Mouse (Mus musculus): ENCODE data around the gene Hpse2.
"Not testable (repeated sequence)": the region's sequence is repeated elsewhere in the genome, so short reads cannot be mapped to it uniquely, and the experiment has no call there.

The Hpse2 gene

GRCm38 (mm10) chr19:43388017-43388904 lies at the start of gene Hpse2:
Hpse2 (minus strand) TSS chr19:43388355.
- no peak for DNase-seq

GRCm38 (mm10) chr19:43427446-43428224 lies 39.5 kb upstream of the Hpse2 start:
- DNase-seq = no peak

- no peak for DNase-seq
These were observed 35.9 kb upstream of the Hpse2 start for GRCm38 (mm10) chr19:43424082-43424481.

- DNase-seq = no peak
These were observed 32.4 kb upstream of the Hpse2 start for GRCm38 (mm10) chr19:43420506-43420905.

GRCm38 (mm10) chr19:43415565-43415964 lies 27.4 kb upstream of the Hpse2 start:
- DNase-seq = no peak

GRCm38 (mm10) chr19:43407181-43407580 lies 19.0 kb upstream of the Hpse2 start:
- no peak for DNase-seq

GRCm38 (mm10) chr19:43396327-43396726 lies 8.2 kb upstream of the Hpse2 start:
- DNase-seq = peak; percentile 66

GRCm38 (mm10) chr19:43387071-43387770 lies 934 bp downstream of the Hpse2 start:
- DNase-seq = no peak

GRCm38 (mm10) chr19:43386041-43386952 lies 1.9 kb downstream of the Hpse2 start:
- no peak for DNase-seq

GRCm38 (mm10) chr19:43385451-43385850 lies 2.7 kb downstream of the Hpse2 start:
- no peak for DNase-seq

GRCm38 (mm10) chr19:43384978-43385431 lies 3.1 kb downstream of the Hpse2 start:
- no peak for DNase-seq

- DNase-seq = no peak
These were observed 3.7 kb downstream of the Hpse2 start for GRCm38 (mm10) chr19:43384346-43384977.

GRCm38 (mm10) chr19:43358830-43359229 lies 29.3 kb downstream of the Hpse2 start:
- no peak for DNase-seq

GRCm38 (mm10) chr19:43311125-43311524 lies 77.0 kb downstream of the Hpse2 start:
- DNase-seq = peak; percentile 34

- no peak for DNase-seq
These were observed 81.4 kb downstream of the Hpse2 start for GRCm38 (mm10) chr19:43306756-43307155.

- DNase-seq = not testable (repeated sequence)
These were observed 106.8 kb downstream of the Hpse2 start for GRCm38 (mm10) chr19:43281336-43281735.

GRCm38 (mm10) chr19:43243993-43244392 lies 144.2 kb downstream of the Hpse2 start:
- DNase-seq = no peak

GRCm38 (mm10) chr19:43231711-43232110 lies 156.4 kb downstream of the Hpse2 start:
- DNase-seq = no peak

- DNase-seq = no peak
These were observed 194.6 kb downstream of the Hpse2 start for GRCm38 (mm10) chr19:43193562-43193961.

GRCm38 (mm10) chr19:43175437-43175965 lies 212.7 kb downstream of the Hpse2 start:
- no peak for DNase-seq

GRCm38 (mm10) chr19:43174812-43175211 lies 213.3 kb downstream of the Hpse2 start:
- DNase-seq = no peak

Data from kidney, postnatal 14 days (tissue).